Mouse (Mus musculus) liver, embryonic 16.5 days (tissue): Measurements from ENCODE around the gene Kynu. TPM values are rescaled to one million over a fixed set of nuclear protein-coding genes. Genes with fewer than 3 reads are reported as not detected.

Experiments
- ATAC-seq: fragments of 200-750 bp; cut with Nextera tagmentation; 2 replicates; pipeline ENCODE4 v1.8.0; 2017; ENCODE audit warnings: low read depth, mild to moderate bottlenecking, moderate number of reproducible peaks, moderate library complexity
- H3K27ac ChIP-seq: fragments of 300-500 bp; sonication (generic); 2 replicates; pipeline ENCODE4 v1.5.1; 2014; ENCODE audit warnings: mild to moderate bottlenecking, low read length
- H3K27me3 ChIP-seq: fragments of 300-500 bp; sonication (generic); 2 replicates; pipeline ENCODE4 v1.6.1; 2014; ENCODE audit warnings: low read depth, low read length, mixed read lengths; ENCODE audit not compliant: control insufficient read depth, insufficient read depth
- H3K36me3 ChIP-seq: fragments of 300-500 bp; sonication (generic); 2 replicates; pipeline ENCODE4 v1.6.1; 2014; ENCODE audit warnings: mild to moderate bottlenecking; ENCODE audit not compliant: control insufficient read depth, insufficient read depth
- H3K4me1 ChIP-seq: fragments of 300-500 bp; sonication (generic); 2 replicates; pipeline ENCODE4 v1.6.1; 2014; ENCODE audit warnings: low read depth, low read length, mixed read lengths; ENCODE audit not compliant: control insufficient read depth
- H3K4me2 ChIP-seq: fragments of 300-500 bp; sonication (generic); 2 replicates; pipeline ENCODE4 v1.6.1; 2014; ENCODE audit warnings: low read depth, low read length, mixed read lengths
- H3K4me3 ChIP-seq: fragments of 300-500 bp; sonication (generic); 2 replicates; pipeline ENCODE4 v1.5.1; 2014; ENCODE audit warnings: low read depth, mild to moderate bottlenecking, low read length
- H3K9ac ChIP-seq: fragments of 300-500 bp; sonication (generic); 2 replicates; pipeline ENCODE4 v1.6.1; 2014; ENCODE audit warnings: low read depth, low read length
- H3K9me3 ChIP-seq: fragments of 300-500 bp; sonication (generic); replicated peaks from 2 replicates; pipeline ENCODE4 v1.6.1; 2016; ENCODE audit warnings: low read length; ENCODE audit not compliant: control insufficient read depth
- WGBS: fragments of 180-500 bp; shearing (Covaris S2); extraction: QIAGEN DNeasy Blood & Tissue Kit; methylation state at CpG from one replicate; pipeline ENCODE4 v1.1.7; 2014; ENCODE audit not compliant: insufficient replicate concordance; 5-methylcytosine and 5-hydroxymethylcytosine counted together
- polyA plus RNA-seq: library from polyadenylated mRNA; unstranded; fragments of >200 nt; fragmentation: Nextera tagmentation; extraction: Ambion mirVana; gene quantifications from 2 replicates; pipeline ENCODE4 v1.2.1, GENCODE M21; 2015

The Kynu gene
- polyA plus RNA-seq, 1 experiment from 2014 or later = 8.9 TPM

DNA sequence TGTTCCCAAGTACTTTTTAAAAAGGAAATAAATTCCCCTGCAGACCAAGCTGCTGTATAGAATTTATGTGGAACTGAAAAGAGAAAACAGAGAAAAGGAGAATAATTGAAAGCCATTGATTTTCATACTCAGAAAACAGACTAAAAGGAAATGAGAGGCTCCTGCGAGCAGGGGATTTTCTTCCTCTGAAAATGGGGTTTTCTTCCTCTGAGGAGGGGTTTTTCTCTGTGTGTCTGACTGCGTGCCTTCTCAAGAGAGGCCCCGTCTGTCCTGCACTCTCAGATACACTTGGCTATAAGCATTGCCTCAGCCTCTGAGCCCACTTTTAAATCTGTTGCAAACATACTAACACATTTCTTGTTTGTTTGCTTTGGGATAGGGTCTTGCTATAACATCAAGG is 1.9 kb downstream of the Kynu start:
- H3K4me1 ChIP-seq = no peaks in the 10 kb centered on the region; the same call in 1 of the 2 replicates
- no peak overlapping the region for H3K4me3 ChIP-seq
- no peak overlapping the region for H3K27ac ChIP-seq
- H3K4me2 ChIP-seq = peak overlapping the region; percentile 30; the same call in 1 of the 2 replicates
- 60% methylated on average over 3 of the region's 3 CpGs for WGBS
- ATAC-seq = no peak
- no peaks in the 10 kb centered on the region for H3K27me3 ChIP-seq
- no peaks in the 10 kb centered on the region for H3K9me3 ChIP-seq
- H3K36me3 ChIP-seq = no peaks in the 10 kb centered on the region
- H3K9ac ChIP-seq = no peak overlapping the region

DNA sequence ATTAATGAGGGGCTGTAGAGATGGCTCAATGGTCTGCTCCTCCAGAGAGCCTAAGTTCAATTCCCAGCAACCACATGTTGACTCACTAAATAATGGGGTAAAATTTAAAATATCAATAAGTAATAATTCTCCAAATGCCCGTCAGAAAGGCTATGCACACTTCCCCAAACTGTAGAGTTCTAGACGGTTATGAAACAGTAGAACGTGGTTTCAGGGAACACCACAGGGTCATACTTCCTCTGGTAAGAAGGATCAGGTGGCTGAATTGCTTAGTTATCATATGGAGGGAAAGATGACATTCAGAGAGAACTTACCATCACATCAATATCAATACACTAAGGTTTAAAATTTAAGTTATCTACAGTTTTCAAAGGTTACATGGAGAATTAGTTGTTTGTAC is 6.1 kb downstream of the Kynu start:
- Histone ChIP-seq H3K4me2 (no peak overlapping the region), H3K36me3 (no peaks in the 10 kb centered on the region), H3K9ac (no peak overlapping the region), H3K9me3 (no peaks in the 10 kb centered on the region), H3K4me1 (no peaks in the 10 kb centered on the region), H3K27me3 (no peaks in the 10 kb centered on the region), H3K27ac (no peak overlapping the region), H3K4me3 (no peak overlapping the region)
- 31% methylated on average over 3 of the region's 3 CpGs for WGBS
- ATAC-seq = no peak

DNA sequence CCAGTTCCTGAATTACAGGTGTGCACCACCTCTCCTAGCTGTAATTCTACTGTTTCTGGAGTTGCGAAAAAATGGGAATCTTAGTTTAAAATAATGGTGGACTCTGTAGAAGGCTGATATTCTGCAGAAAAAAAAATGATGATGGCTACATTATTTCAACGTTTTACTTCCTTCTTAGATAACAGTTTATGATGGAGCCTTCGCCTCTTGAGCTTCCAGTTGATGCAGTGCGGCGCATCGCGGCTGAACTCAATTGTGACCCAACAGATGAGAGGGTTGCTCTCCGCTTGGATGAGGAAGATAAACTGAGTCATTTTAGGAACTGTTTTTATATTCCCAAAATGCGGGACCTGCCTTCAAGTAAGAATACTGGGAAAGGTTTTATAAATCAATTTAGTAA is 7.7 kb downstream of the Kynu start:
- Histone ChIP-seq H3K27me3 (no peaks in the 10 kb centered on the region), H3K4me2 (no peak overlapping the region), H3K4me3 (no peak overlapping the region), H3K27ac (no peak overlapping the region), H3K9me3 (no peaks in the 10 kb centered on the region), H3K9ac (no peak overlapping the region), H3K36me3 (no peaks in the 10 kb centered on the region), H3K4me1 (no peaks in the 10 kb centered on the region)
- 79% methylated on average over 9 of the region's 9 CpGs for WGBS
- no peak for ATAC-seq

DNA sequence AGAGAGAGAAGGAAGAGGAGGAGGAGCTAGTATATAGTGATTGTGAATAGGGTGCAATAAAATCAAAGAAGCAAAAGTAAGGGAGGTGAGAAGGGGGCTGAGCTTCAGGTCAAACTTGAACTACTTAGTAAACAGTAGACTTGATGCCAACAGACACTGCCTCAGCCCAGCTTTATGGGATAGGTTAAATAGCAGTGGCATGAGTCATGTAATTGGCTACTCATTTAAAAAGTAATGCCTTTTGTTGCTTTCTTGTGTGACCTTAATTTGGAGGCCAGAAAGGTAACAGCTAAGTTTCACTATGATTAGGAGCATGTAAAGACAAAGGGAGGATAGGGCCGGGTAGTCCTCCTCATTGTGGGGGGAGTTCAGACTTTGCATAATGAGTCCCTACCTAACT is 13.3 kb downstream of the Kynu start:
- H3K9me3 ChIP-seq = no peaks in the 10 kb centered on the region
- H3K27ac ChIP-seq = no peak overlapping the region
- H3K4me2 ChIP-seq = no peak overlapping the region
- H3K4me1 ChIP-seq = no peaks in the 10 kb centered on the region
- WGBS = 50% methylated on average over 1 of the region's 1 CpGs
- no peaks in the 10 kb centered on the region for H3K36me3 ChIP-seq
- H3K9ac ChIP-seq = no peak overlapping the region
- no peak overlapping the region for H3K4me3 ChIP-seq
- no peaks in the 10 kb centered on the region for H3K27me3 ChIP-seq
- no peak for ATAC-seq

DNA sequence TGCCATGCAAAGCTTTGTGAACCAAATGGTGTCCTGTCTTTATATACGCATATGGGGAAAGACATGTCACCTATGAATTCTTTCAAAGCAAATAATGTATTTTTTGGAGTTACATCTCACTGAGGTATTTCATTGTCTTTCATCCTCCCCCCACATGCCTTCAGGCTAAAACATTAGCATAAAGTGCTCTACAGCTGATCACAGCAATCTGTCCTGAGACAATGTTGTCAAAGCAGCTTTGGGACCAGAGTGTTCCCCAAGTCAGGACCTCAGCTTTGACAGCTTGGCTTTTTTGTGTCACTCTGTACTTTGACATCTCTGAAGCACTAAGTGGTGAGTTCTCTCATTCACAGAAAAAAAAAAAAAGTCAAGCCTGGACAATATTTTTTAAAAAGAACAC is 18.4 kb downstream of the Kynu start:
- H3K27ac ChIP-seq = no peak overlapping the region
- H3K9ac ChIP-seq = no peak overlapping the region
- no peaks in the 10 kb centered on the region for H3K4me1 ChIP-seq
- H3K9me3 ChIP-seq = no peaks in the 10 kb centered on the region
- no peak for ATAC-seq
- H3K4me2 ChIP-seq = no peak overlapping the region
- WGBS = 71% methylated on average over 1 of the region's 1 CpGs
- no peaks in the 10 kb centered on the region for H3K27me3 ChIP-seq
- no peak overlapping the region for H3K4me3 ChIP-seq
- no peaks in the 10 kb centered on the region for H3K36me3 ChIP-seq

DNA sequence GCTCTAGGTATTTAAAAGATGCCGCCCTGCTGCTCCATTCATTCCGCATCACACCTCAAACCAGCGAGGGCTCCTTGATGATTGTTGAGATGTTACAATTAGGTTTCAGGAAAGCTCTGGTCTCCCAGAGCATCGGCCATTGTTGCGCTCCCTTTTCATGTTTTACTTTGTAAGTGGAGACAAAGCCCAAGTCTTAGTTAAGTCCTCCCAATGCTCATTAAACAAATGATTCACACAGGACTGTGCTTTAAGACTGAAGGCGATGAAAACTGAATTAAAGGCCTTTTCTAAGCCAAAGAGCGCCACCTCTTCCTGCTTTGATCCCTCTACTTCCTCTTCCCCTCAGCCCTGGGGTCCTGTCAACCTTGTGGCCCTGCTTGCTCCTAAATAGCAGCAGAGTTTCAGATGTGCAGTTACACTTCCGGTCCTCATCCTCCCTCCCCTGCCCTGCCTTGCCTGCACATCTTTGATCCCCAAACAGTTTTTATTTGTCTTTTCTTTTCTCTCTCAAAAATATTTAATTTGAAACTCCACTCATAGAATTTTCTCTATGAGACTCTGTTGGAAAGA is 28.2 kb downstream of the Kynu start:
- Histone ChIP-seq H3K4me3 (no peak overlapping the region), H3K27me3 (no peaks in the 10 kb centered on the region), H3K4me1 (no peaks in the 10 kb centered on the region), H3K4me2 (no peak overlapping the region), H3K9ac (no peak overlapping the region), H3K27ac (no peak overlapping the region), H3K36me3 (no peaks in the 10 kb centered on the region), H3K9me3 (no peaks in the 10 kb centered on the region)
- WGBS = 60% methylated on average over 8 of the region's 8 CpGs
- ATAC-seq = no peak

DNA sequence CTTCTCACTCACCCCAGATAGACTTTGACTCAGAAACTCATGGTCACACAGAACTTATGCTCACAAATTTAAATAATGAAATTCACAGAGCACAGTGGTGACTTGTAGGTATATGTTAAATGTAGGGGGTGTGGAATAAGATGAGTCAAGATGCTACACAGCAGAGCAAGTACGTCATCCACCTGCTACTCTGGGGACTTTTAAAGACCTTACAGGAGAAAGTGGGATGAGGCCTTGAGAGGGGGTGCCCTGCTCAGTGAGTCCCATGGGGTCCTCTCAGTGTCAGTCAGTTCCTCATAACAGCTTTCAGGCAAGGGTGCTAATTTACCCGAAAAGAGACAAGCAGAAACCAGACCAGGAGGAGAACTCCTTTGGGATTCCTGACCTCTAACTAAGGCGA is 30.4 kb downstream of the Kynu start:
- ATAC-seq = no peak
- Histone ChIP-seq H3K4me2 (no peak overlapping the region), H3K36me3 (no peaks in the 10 kb centered on the region), H3K4me1 (no peaks in the 10 kb centered on the region), H3K9me3 (no peaks in the 10 kb centered on the region), H3K27me3 (no peaks in the 10 kb centered on the region), H3K27ac (no peak overlapping the region), H3K9ac (no peak overlapping the region), H3K4me3 (no peak overlapping the region)
- 52% methylated on average over 3 of the region's 3 CpGs for WGBS

DNA sequence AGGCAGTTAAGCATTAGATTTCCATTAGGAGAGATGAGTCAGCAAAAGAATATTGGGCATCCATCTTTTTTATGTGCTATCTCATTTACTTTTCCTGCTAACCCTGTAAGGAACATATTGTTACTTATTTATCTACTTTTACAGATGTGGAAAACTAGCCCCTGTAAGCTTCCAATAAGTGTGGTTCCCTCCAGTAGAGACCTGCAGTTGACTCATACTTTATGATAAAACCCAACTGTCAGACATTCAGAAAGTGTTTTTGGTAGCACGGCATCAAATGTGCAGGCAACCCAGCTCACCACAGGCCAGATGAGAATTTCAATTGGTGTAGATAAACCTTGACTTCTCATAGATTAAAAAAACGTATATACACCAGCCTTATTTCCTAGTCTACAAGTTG is 32.7 kb downstream of the Kynu start:
- no peak overlapping the region for H3K4me2 ChIP-seq
- no peaks in the 10 kb centered on the region for H3K9me3 ChIP-seq
- no peak overlapping the region for H3K9ac ChIP-seq
- 35% methylated on average over 2 of the region's 2 CpGs for whole genome bisulfite sequencing
- H3K4me1 ChIP-seq = no peaks in the 10 kb centered on the region
- no peaks in the 10 kb centered on the region for H3K27me3 ChIP-seq
- no peak overlapping the region for H3K27ac ChIP-seq
- ATAC-seq = no peak
- no peak overlapping the region for H3K4me3 ChIP-seq
- H3K36me3 ChIP-seq = no peaks in the 10 kb centered on the region

DNA sequence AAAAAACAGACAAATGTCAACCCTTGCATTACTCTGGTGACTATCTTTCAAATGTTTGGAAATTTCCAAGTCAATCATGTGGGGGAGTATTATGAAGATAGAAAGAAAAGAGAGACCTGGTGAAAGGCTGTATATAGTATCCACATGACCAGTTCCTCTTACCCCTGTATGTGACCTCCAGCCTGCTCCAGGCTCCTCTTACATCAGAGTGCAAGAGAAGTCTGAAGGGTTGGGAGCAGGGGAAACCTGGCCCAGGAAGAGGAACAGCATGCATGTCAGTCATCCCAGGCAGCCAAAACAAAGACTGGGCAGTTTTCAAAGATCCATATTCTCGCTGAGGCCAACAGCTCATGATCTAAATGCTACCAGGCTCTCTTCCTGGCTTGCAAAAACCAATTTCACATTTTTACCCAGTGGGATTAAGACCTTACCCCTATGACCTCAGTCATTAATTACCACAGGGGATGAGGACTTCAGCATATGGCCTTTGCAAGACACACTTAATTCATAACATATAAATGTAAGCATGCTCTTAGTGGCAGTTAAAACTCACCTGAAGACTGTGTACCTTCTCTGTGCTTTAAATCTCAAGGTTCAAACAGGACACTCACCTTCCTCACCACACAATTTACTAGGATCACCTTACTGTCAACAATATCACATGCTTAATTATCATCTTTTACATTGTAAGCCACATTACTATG is 37.0 kb downstream of the Kynu start:
- Histone ChIP-seq H3K4me2 (no peak overlapping the region), H3K27me3 (no peaks in the 10 kb centered on the region), H3K36me3 (no peaks in the 10 kb centered on the region), H3K9me3 (no peaks in the 10 kb centered on the region), H3K4me1 (no peaks in the 10 kb centered on the region), H3K4me3 (no peak overlapping the region), H3K9ac (no peak overlapping the region), H3K27ac (no peak overlapping the region)
- 36% methylated on average over 1 of the region's 1 CpGs for WGBS
- ATAC-seq = no peak
